Comparison of ENCODE assay signal across 9 mouse cellular contexts in genomic region chr19:57600233-57600929, GRCm38 (mm10). TPM values are rescaled to one million over a fixed set of nuclear protein-coding genes. Genes with fewer than 3 reads are reported as not detected.
DNase-seq lines count a peak whose midpoint lies in the region; ATAC-seq and TF ChIP-seq lines count a peak whose summit lies in the region.
"Had no signal": no experiment of that assay in that cellular context is flagged by ENCODE, and none has a peak within 500 bp of the region (broad histone marks: within the 10 kb centered on the region; RNA-seq: fewer than 3 reads in every experiment).

No protein-coding gene starts in this region.

- TF ChIP-seq CTCF in kidney, postnatal 0 days (IDR thresholded peaks at IDR 0.05; ENCODE audit: low read depth): no peak

- H3K27ac ChIP-seq in kidney, postnatal 0 days: no peak overlapping the region
- H3K27ac ChIP-seq in embryonic facial prominence, embryonic 10.5 days (replicated peaks): peak overlapping the region; percentile 59
- no peak overlapping the region for H3K27ac ChIP-seq in liver, embryonic 15.5 days (replicated peaks)
- no peak overlapping the region; the same call in 1 of the 2 replicates for H3K27ac ChIP-seq in stomach, embryonic 15.5 days
- H3K27ac ChIP-seq in hindbrain, embryonic 11.5 days (ENCODE audit: low read depth, low read length): no peak overlapping the region
- no peak overlapping the region for H3K27ac ChIP-seq in forebrain, embryonic 13.5 days

- no peaks in the 10 kb centered on the region for H3K36me3 ChIP-seq in kidney, postnatal 0 days (ENCODE audit: insufficient read depth, low read length)
- no peaks in the 10 kb centered on the region for H3K36me3 ChIP-seq in embryonic facial prominence, embryonic 10.5 days (replicated peaks)
- no peaks in the 10 kb centered on the region for H3K36me3 ChIP-seq in liver, embryonic 15.5 days (replicated peaks)
- no peaks in the 10 kb centered on the region for H3K36me3 ChIP-seq in stomach, embryonic 15.5 days
- no peaks in the 10 kb centered on the region for H3K36me3 ChIP-seq in hindbrain, embryonic 11.5 days (ENCODE audit: control insufficient read depth, insufficient read depth, low read length)
- H3K36me3 ChIP-seq in forebrain, embryonic 13.5 days (ENCODE audit: poor library complexity, severe bottlenecking): no peaks in the 10 kb centered on the region
- H3K36me3 ChIP-seq: heart, embryonic 12.5 days had no signal

- H3K4me2 ChIP-seq in kidney, postnatal 0 days (ENCODE audit: low read length): no peak overlapping the region
- H3K4me2 ChIP-seq in liver, embryonic 15.5 days: peak overlapping the region; percentile 19
- H3K4me2 ChIP-seq in stomach, embryonic 15.5 days: no peak overlapping the region
- H3K4me2 ChIP-seq in hindbrain, embryonic 11.5 days (replicated peaks; ENCODE audit: low read depth, low read length): no peak overlapping the region
- no peak overlapping the region for H3K4me2 ChIP-seq in forebrain, embryonic 13.5 days
- H3K4me2 ChIP-seq: heart, embryonic 12.5 days had no signal

- H3K4me3 ChIP-seq in kidney, postnatal 0 days (replicated peaks; ENCODE audit: low read depth, low read length): no peak overlapping the region
- no peak overlapping the region for H3K4me3 ChIP-seq in embryonic facial prominence, embryonic 10.5 days
- no peak overlapping the region for H3K4me3 ChIP-seq in liver, embryonic 15.5 days (replicated peaks)
- no peak overlapping the region for H3K4me3 ChIP-seq in stomach, embryonic 15.5 days (replicated peaks)
- H3K4me3 ChIP-seq in hindbrain, embryonic 11.5 days (ENCODE audit: low read depth, low read length): no peak overlapping the region
- H3K4me3 ChIP-seq in forebrain, embryonic 13.5 days: no peak overlapping the region
- H3K4me3 ChIP-seq: heart, embryonic 12.5 days had no signal

- H3K4me1 ChIP-seq in kidney, postnatal 0 days (replicated peaks; ENCODE audit: insufficient read depth, low read length): 0 out of 2 replicates have a peak, but pooled peaks cover 9% of the 10 kb centered on the region
- H3K4me1 ChIP-seq in embryonic facial prominence, embryonic 10.5 days: peaks cover 38% of the 10 kb centered on the region
- H3K4me1 ChIP-seq in liver, embryonic 15.5 days (replicated peaks): peaks cover 9% of the 10 kb centered on the region; the same call in 1 of the 2 replicates
- H3K4me1 ChIP-seq in stomach, embryonic 15.5 days: 0 out of 2 replicates have a peak, but pooled peaks cover 3% of the 10 kb centered on the region
- H3K4me1 ChIP-seq in hindbrain, embryonic 11.5 days (replicated peaks; ENCODE audit: control insufficient read depth, insufficient read depth, low read length): no peaks in the 10 kb centered on the region; the same call in 1 of the 2 replicates
- H3K4me1 ChIP-seq in forebrain, embryonic 13.5 days: peaks cover 14% of the 10 kb centered on the region

- H3K27me3 ChIP-seq in kidney, postnatal 0 days (ENCODE audit: insufficient read depth, low read length): no peaks in the 10 kb centered on the region
- H3K27me3 ChIP-seq in embryonic facial prominence, embryonic 10.5 days (replicated peaks; ENCODE audit: low read depth, poor library complexity, severe bottlenecking): 0 out of 2 replicates have a peak, but pooled peaks cover 6% of the 10 kb centered on the region
- no peaks in the 10 kb centered on the region for H3K27me3 ChIP-seq in liver, embryonic 15.5 days
- H3K27me3 ChIP-seq in stomach, embryonic 15.5 days (replicated peaks): no peaks in the 10 kb centered on the region
- no peaks in the 10 kb centered on the region for H3K27me3 ChIP-seq in hindbrain, embryonic 11.5 days (ENCODE audit: control insufficient read depth, insufficient read depth, low read length)
- H3K27me3 ChIP-seq in forebrain, embryonic 13.5 days: no peaks in the 10 kb centered on the region
- H3K27me3 ChIP-seq: heart, embryonic 12.5 days had no signal

- no peak for DNase-seq in kidney, postnatal 0 days (ENCODE audit: low spot score)
- DNase-seq in kidney, postnatal 4 days: no peak
- no peak for DNase-seq in embryonic facial prominence, embryonic 10.5 days (ENCODE audit: low spot score)
- DNase-seq in hindbrain, embryonic 11.5 days (ENCODE audit: low spot score): no peak
- DNase-seq: layer of hippocampus, postnatal 36 days had no signal

- H3K9ac ChIP-seq in kidney, postnatal 0 days (ENCODE audit: low read depth, low read length): 0 out of 2 replicates have a peak overlapping the region, but pooled peaks have one; percentile 27
- no peak overlapping the region for H3K9ac ChIP-seq in liver, embryonic 15.5 days
- H3K9ac ChIP-seq in stomach, embryonic 15.5 days: no peak overlapping the region
- no peak overlapping the region for H3K9ac ChIP-seq in hindbrain, embryonic 11.5 days (ENCODE audit: low read depth, low read length)
- no peak overlapping the region for H3K9ac ChIP-seq in forebrain, embryonic 13.5 days
- H3K9ac ChIP-seq: heart, embryonic 12.5 days had no signal

- no peaks in the 10 kb centered on the region for H3K9me3 ChIP-seq in kidney, postnatal 0 days (replicated peaks; ENCODE audit: low read length)
- no peaks in the 10 kb centered on the region for H3K9me3 ChIP-seq in embryonic facial prominence, embryonic 10.5 days
- no peaks in the 10 kb centered on the region for H3K9me3 ChIP-seq in liver, embryonic 15.5 days (replicated peaks)
- H3K9me3 ChIP-seq in stomach, embryonic 15.5 days: no peaks in the 10 kb centered on the region
- no peaks in the 10 kb centered on the region for H3K9me3 ChIP-seq in hindbrain, embryonic 11.5 days (ENCODE audit: control insufficient read depth, low read length)
- H3K9me3 ChIP-seq in forebrain, embryonic 13.5 days (replicated peaks): no peaks in the 10 kb centered on the region

- WGBS in kidney, postnatal 0 days: 47% methylated on average over 16 of the region's 16 CpGs
- WGBS in embryonic facial prominence, embryonic 10.5 days: 66% methylated on average over 16 of the region's 16 CpGs
- 35% methylated on average over 16 of the region's 16 CpGs for WGBS in liver, embryonic 15.5 days (ENCODE audit: insufficient replicate concordance)
- 37% methylated on average over 16 of the region's 16 CpGs for WGBS in stomach, embryonic 15.5 days
- WGBS in hindbrain, embryonic 11.5 days: 78% methylated on average over 16 of the region's 16 CpGs
- 59% methylated on average over 16 of the region's 16 CpGs for WGBS in forebrain, embryonic 13.5 days

- ATAC-seq in kidney, postnatal 0 days (replicated peaks; ENCODE audit: low FRiP score, low read depth): no peak
- no peak for ATAC-seq in liver, embryonic 15.5 days (ENCODE audit: insufficient read depth)
- 0 out of 2 replicates have a peak, but pooled peaks have one; percentile 39 for ATAC-seq in stomach, embryonic 15.5 days (ENCODE audit: insufficient read depth, low FRiP score, low read depth)
- ATAC-seq in hindbrain, embryonic 11.5 days (ENCODE audit: low FRiP score): no peak
- ATAC-seq in forebrain, embryonic 13.5 days: no peak

RNA-seq across cellular contexts. Expression of gene Atrnl1, which starts 10.5 kb away (rescaled TPM):
- 8.1 and 8.5 TPM in 2 replicates for polyA plus RNA-seq in kidney, postnatal 0 days (2015; fragmentation: Nextera tagmentation; extraction: Ambion mirVana)
- 4.0 and 4.3 TPM in 2 replicates for polyA plus RNA-seq in embryonic facial prominence, embryonic 10.5 days (2016; fragmentation: Nextera tagmentation; extraction: Ambion mirVana)
- 0.55 and 0.73 TPM in 2 replicates for polyA plus RNA-seq in liver, embryonic 15.5 days (2015; fragmentation: Nextera tagmentation; extraction: Ambion mirVana)
- polyA plus RNA-seq in stomach, embryonic 15.5 days (2015; fragmentation: Nextera tagmentation; extraction: Ambion mirVana): 6.1 and 7.2 TPM in 2 replicates
- 6.6 and 7.0 TPM in 2 replicates for polyA plus RNA-seq in hindbrain, embryonic 11.5 days (2014; fragmentation: Nextera tagmentation; extraction: Ambion mirVana)
- polyA plus RNA-seq in forebrain, embryonic 13.5 days (2015; fragmentation: Nextera tagmentation; extraction: Ambion mirVana): 5.1 and 6.7 TPM in 2 replicates
